Mouse (Mus musculus): ENCODE results near the gene Cep112. TPM values are rescaled to one million over a fixed set of nuclear protein-coding genes. Genes with fewer than 3 reads are reported as not detected.
A peak's percentile ranks its signal among the peaks of the same experiment; 100 is the strongest.

Cep112 gene
- 10 to 100 TPM; 10.7 to 14.2 TPM for total RNA-seq (2021)
- long read RNA-seq, experiment 1 = 0 reads
- long read RNA-seq, experiment 2, partial matches to known transcripts = 2 of 7 reads
- long read RNA-seq, experiment 2, other reads (novel, unspliced or antisense) = 4 of 7 reads

- peak; percentile 91 to 97 for DNase-seq (ENCODE audit: low spot score in 2 of 2)
Measured at GRCm38 (mm10) chr11:108424889-108425591, at the start of gene Cep112. Gene Cep112, plus strand, starts transcription at chr11:108425192.

GRCm38 (mm10) chr11:108376815-108377214 lies 48.2 kb upstream of the Cep112 start:
- DNase-seq (ENCODE audit: low spot score in 2 of 2) = no peak

DNA sequence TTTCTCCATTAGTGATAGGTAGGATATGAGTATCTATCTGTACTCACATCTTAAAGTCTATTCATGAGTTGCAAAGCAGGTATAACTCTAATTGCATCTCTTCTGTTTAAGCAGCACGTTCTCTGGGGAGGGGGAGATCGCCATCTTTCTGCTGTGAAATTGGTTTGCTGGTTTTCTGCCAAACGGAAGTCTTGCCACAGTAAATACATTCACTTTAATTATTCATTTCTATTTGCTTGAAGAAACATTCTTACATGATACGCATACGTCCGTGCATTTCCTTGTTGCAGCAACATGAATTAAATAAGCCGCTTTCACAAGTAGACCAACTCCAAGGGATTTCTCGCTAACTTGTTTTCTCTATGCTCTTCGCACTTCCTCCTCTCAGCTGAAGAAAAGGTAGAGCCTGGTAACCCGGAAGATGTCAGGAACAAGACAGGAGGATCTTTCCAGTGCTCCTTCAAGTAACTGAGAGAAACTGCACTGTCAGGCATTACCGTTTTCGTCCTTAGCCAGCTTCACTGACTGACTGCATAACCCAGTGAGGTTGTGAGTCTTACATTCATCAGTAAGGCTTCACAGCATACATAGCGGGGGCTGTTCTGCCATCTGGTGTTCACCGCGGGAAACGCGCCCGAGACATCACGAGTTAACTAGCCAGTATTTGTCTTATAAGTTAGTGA lies 47.2 kb upstream of the Cep112 start:
- DNase-seq (ENCODE audit: low spot score in 2 of 2) = peak; percentile 81 to 85

- no peak for DNase-seq (ENCODE audit: low spot score in 2 of 2)
Measured at GRCm38 (mm10) chr11:108378363-108378751, 46.6 kb upstream of the Cep112 start.

- no peak for DNase-seq (ENCODE audit: low spot score in 2 of 2)
Measured at GRCm38 (mm10) chr11:108382664-108383063, 42.3 kb upstream of the Cep112 start.

DNA sequence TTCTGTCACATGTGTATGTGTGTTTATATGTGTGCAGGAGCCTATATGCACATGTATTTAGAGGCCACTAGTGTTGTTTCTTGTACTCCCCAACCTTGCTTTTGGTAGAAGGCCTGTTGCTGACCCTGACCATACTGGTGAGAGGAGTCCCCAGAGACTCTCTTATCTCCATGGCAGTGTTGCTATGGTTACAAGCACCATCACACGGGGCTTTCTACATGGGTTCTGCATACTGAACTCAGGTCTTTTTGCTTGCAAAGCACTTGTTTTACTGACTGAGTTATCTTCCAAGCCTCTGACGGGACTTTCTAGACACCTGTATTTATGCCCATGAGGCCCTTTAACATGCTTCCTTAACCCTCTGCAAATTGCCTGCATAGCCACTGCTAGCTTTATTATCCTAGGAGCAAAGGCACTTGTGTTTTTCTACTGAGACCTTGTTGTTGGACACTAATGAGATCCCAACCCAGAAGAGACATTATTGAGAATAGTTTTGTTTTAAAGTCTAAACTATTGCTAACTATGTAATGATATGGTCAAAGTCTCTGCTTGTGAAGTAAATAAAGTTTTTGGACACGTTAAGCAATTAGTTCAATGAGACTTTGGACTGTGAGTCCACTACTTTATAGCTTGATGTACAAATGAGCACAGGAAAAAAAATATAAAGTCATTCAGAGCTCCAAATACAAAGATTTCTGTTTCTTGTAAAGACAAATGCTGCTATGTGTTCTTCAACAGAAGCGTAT lies 39.9 kb upstream of the Cep112 start:
- DNase-seq (ENCODE audit: low spot score in 2 of 2) = peak in 1 of 2 experiments; percentile 4

GRCm38 (mm10) chr11:108385666-108386024 lies 39.3 kb upstream of the Cep112 start:
- DNase-seq (ENCODE audit: low spot score in 2 of 2) = no peak

DNA sequence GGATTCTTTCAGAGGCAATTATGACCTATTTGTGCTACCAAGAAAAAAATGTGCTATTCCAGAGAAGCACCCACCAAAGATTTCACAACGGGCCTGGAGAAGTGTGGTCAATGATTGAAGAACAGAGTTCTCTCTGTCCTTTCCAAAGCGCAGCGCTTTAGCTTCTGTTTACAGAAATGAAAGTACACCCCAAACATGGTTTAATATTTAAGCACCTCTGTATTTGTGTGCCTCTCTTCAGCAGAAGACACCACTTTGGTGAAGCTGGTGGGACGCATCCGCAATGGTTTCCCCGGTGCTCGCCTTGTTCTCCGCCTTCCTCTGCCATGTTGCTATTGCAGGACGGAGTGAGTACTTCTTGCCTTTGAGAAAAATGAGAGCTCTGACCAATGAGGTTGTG lies 29.9 kb upstream of the Cep112 start:
- DNase-seq (ENCODE audit: low spot score in 2 of 2) = no peak

- DNase-seq (ENCODE audit: low spot score in 2 of 2) = no peak
Measured at GRCm38 (mm10) chr11:108396076-108396829, 28.7 kb upstream of the Cep112 start.

GRCm38 (mm10) chr11:108409876-108410644 lies 14.9 kb upstream of the Cep112 start:
- peak in 1 of 2 experiments; percentile 13 for DNase-seq (ENCODE audit: low spot score in 2 of 2)

- DNase-seq (ENCODE audit: low spot score in 2 of 2) = no peak
Measured at GRCm38 (mm10) chr11:108416360-108416759, 8.6 kb upstream of the Cep112 start.

DNA sequence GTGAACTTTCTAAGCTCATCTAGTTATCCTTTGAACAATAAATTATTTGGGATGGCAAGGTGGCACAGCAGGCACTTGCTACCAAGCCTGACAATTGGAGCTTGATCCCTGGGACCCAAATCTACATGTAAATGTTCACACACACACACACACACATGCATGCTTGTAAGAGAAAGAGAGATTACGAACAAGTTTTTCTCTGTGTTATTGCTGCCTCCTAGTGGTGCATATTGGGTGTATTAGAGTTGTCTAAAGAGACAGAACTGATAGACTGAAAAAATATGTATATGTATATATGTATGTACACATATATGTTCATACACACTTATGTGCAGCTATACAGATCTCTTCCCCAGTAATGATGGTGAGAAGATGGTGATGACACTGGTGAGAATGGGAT lies 6.5 kb upstream of the Cep112 start:
- peak in 1 of 2 experiments; percentile 38 for DNase-seq (ENCODE audit: low spot score in 2 of 2)

GRCm38 (mm10) chr11:108419242-108419641 lies 5.8 kb upstream of the Cep112 start:
- DNase-seq (ENCODE audit: low spot score in 2 of 2) = no peak

GRCm38 (mm10) chr11:108420751-108421150 lies 4.2 kb upstream of the Cep112 start:
- no peak for DNase-seq (ENCODE audit: low spot score in 2 of 2)

GRCm38 (mm10) chr11:108423221-108423620 lies 1.8 kb upstream of the Cep112 start:
- DNase-seq (ENCODE audit: low spot score in 2 of 2) = no peak

DNA sequence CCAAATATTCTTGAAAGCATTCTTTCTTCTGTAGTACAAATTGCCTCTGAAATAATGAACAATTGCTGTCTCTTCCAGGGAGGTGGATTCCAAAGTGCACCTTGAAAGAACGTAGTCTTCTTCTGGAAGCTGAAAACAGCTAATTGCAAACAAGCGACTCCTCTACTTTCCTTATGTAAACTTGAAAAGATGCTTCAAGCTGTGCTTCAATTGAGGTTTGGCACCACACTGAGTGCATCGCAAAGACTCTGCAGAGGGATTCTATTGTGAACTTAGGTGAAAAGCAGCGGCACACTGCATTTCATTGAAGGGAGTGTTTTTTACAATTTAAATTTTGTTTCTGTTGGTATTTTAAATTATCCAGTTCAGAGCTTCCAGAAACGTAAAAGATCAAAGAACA lies 881 bp upstream of the Cep112 start:
- no peak for DNase-seq (ENCODE audit: low spot score in 2 of 2)

GRCm38 (mm10) chr11:108425592-108425921 lies 565 bp downstream of the Cep112 start:
- DNase-seq (ENCODE audit: low spot score in 2 of 2) = peak in 1 of 2 experiments; percentile 12

GRCm38 (mm10) chr11:108426086-108426485 lies 1.1 kb downstream of the Cep112 start:
- no peak for DNase-seq (ENCODE audit: low spot score in 2 of 2)

- no peak for DNase-seq (ENCODE audit: low spot score in 2 of 2)
Measured at GRCm38 (mm10) chr11:108427191-108427590, 2.2 kb downstream of the Cep112 start.

GRCm38 (mm10) chr11:108429076-108429475 lies 4.1 kb downstream of the Cep112 start:
- no peak for DNase-seq (ENCODE audit: low spot score in 2 of 2)

Data from layer of hippocampus, postnatal 14 days (tissue).